In genomic region chr1:172219451-172220406, GRCm38 (mm10) we compare ENCODE assay signal across 8 mouse cellular contexts. TPM values are rescaled to one million over a fixed set of nuclear protein-coding genes. Genes with fewer than 3 reads are reported as not detected.
DNase-seq lines count a peak whose midpoint lies in the region; ATAC-seq and TF ChIP-seq lines count a peak whose summit lies in the region.
"Had no signal": no experiment of that assay in that cellular context is flagged by ENCODE, and none has a peak within 500 bp of the region (broad histone marks: within the 10 kb centered on the region; RNA-seq: fewer than 3 reads in every experiment).

Gene Casq1 (minus strand): TSS chr1:172219868.

- H3K4me3 ChIP-seq in lung, postnatal 0 days (ENCODE audit: low read depth, low read length) = no peak within 1 kb of the TSS
- no peak within 1 kb of the TSS for H3K4me3 ChIP-seq in hindbrain, embryonic 13.5 days
- no peak within 1 kb of the TSS for H3K4me3 ChIP-seq in stomach, embryonic 14.5 days (ENCODE audit: low read depth, low read length)

- no peaks in the 10 kb centered on the region for H3K9me3 ChIP-seq in lung, postnatal 0 days (ENCODE audit: low read length)
- no peaks in the 10 kb centered on the region for H3K9me3 ChIP-seq in hindbrain, embryonic 13.5 days
- no peaks in the 10 kb centered on the region for H3K9me3 ChIP-seq in stomach, embryonic 14.5 days (ENCODE audit: control insufficient read depth, low read depth, low read length)

- no peak for DNase-seq in lung, postnatal 0 days (ENCODE audit: low spot score)
- DNase-seq in lung, postnatal 25 days (ENCODE audit: low spot score) = no peak
- peak; percentile 78 for DNase-seq in gastrocnemius, adult 18-20 months (ENCODE audit: low spot score)
- DNase-seq in left cerebral cortex, postnatal 36 days (ENCODE audit: low spot score in 2 of 2) = no peak
- DNase-seq: cerebellum, adult 8-10 months had no signal

- ATAC-seq in lung, postnatal 0 days = no peak
- ATAC-seq in hindbrain, embryonic 13.5 days (ENCODE audit: low FRiP score) = no peak
- no peak for ATAC-seq in stomach, embryonic 14.5 days (ENCODE audit: insufficient number of reproducible peaks, insufficient read depth, low FRiP score, low read depth)
- no peak for ATAC-seq in erythroid progenitor cell, adult 5-6 weeks (replicated peaks; ENCODE audit: low FRiP score, poor library complexity, severe bottlenecking)

- H3K27ac ChIP-seq in lung, postnatal 0 days (ENCODE audit: low read length) = peak within 1 kb of the TSS; percentile 79
- H3K27ac ChIP-seq in hindbrain, embryonic 13.5 days = peak within 1 kb of the TSS; percentile 61
- peak within 1 kb of the TSS; percentile 74 for H3K27ac ChIP-seq in stomach, embryonic 14.5 days (ENCODE audit: low read length)

- H3K27me3 ChIP-seq in lung, postnatal 0 days (replicated peaks; ENCODE audit: insufficient read depth, low read length) = no peaks in the 10 kb centered on the region
- no peaks in the 10 kb centered on the region for H3K27me3 ChIP-seq in hindbrain, embryonic 13.5 days
- no peaks in the 10 kb centered on the region for H3K27me3 ChIP-seq in stomach, embryonic 14.5 days (ENCODE audit: control insufficient read depth, insufficient read depth, low read length)

- WGBS in lung, postnatal 0 days = 79% methylated on average over 18 of the region's 19 CpGs
- WGBS in hindbrain, embryonic 13.5 days = 81% methylated on average over 19 of the region's 19 CpGs
- WGBS in stomach, embryonic 14.5 days = 84% methylated on average over 19 of the region's 19 CpGs

- H3K36me3 ChIP-seq in lung, postnatal 0 days (ENCODE audit: insufficient read depth, low read length) = no peaks in the 10 kb centered on the region
- H3K36me3 ChIP-seq in hindbrain, embryonic 13.5 days = no peaks in the 10 kb centered on the region
- no peaks in the 10 kb centered on the region for H3K36me3 ChIP-seq in stomach, embryonic 14.5 days (ENCODE audit: control insufficient read depth, insufficient read depth, low read length)

- intact Hi-C loops in left cerebral cortex, postnatal 36 days (cut with DNase I) = loop anchor here (5.0 kb wide), 1 partner anchor 57 kb away; no protein-coding TSS in a partner anchor

- no peak within 1 kb of the TSS for H3K4me2 ChIP-seq in lung, postnatal 0 days (replicated peaks; ENCODE audit: low read depth, low read length)
- H3K4me2 ChIP-seq in hindbrain, embryonic 13.5 days = no peak within 1 kb of the TSS
- H3K4me2 ChIP-seq in stomach, embryonic 14.5 days (replicated peaks; ENCODE audit: low read depth, low read length) = no peak within 1 kb of the TSS

- H3K4me1 ChIP-seq in lung, postnatal 0 days (ENCODE audit: insufficient read depth, low read depth, low read length) = peaks cover 4% of the 10 kb centered on the region; the same call in 1 of the 2 replicates
- H3K4me1 ChIP-seq in hindbrain, embryonic 13.5 days (replicated peaks) = peaks cover 51% of the 10 kb centered on the region
- peaks cover 34% of the 10 kb centered on the region for H3K4me1 ChIP-seq in stomach, embryonic 14.5 days (ENCODE audit: control insufficient read depth, insufficient read depth, low read length)

- no peak within 1 kb of the TSS for H3K9ac ChIP-seq in lung, postnatal 0 days (replicated peaks; ENCODE audit: low read depth)
- no peak within 1 kb of the TSS for H3K9ac ChIP-seq in hindbrain, embryonic 13.5 days
- H3K9ac ChIP-seq in stomach, embryonic 14.5 days (replicated peaks; ENCODE audit: low read depth, low read length) = no peak within 1 kb of the TSS

- TF ChIP-seq EP300 in lung, postnatal 0 days (IDR thresholded peaks at IDR 0.05) = no peak

- TF ChIP-seq CTCF in lung, postnatal 0 days (IDR thresholded peaks at IDR 0.05) = no peak

RNA-seq across cellular contexts. Expression of gene Casq1, which starts in this region (rescaled TPM):
- polyA plus RNA-seq in lung, postnatal 0 days (2015; fragmentation: Nextera tagmentation; extraction: Ambion mirVana) = 2.5 TPM in 2 replicates
- total RNA-seq in gastrocnemius, adult 18-20 months (2021) = 1,000 to 10,000 TPM; 2,670 to 3,214 TPM
- polyA plus RNA-seq in hindbrain, embryonic 13.5 days (2015; fragmentation: Nextera tagmentation; extraction: Ambion mirVana) = 2.3 and 2.4 TPM in 2 replicates
- 13.6 and 13.8 TPM in 2 replicates for polyA plus RNA-seq in stomach, embryonic 14.5 days (2014; fragmentation: Nextera tagmentation; extraction: Ambion mirVana)
- total RNA-seq in erythroid progenitor cell, adult 5-6 weeks (2015; ENCODE audit: low replicate concordance) = not detected in 2 replicates
- total RNA-seq in erythroid progenitor cell, adult 5-6 weeks (2017; ENCODE audit: low replicate concordance) = not detected in 2 replicates
- 1 to 10 TPM in 1 of 2 experiments, under 1 TPM in 1; 0.67 to 1.0 TPM for total RNA-seq in left cerebral cortex, postnatal 36 days (2021)

Comparison
In these comparisons a context has a peak if more than half of its experiments do, and no peak if none do; other contexts are left out.
1. RNA of gene Casq1 (total RNA-seq): 2,670 to 3,214 TPM in gastrocnemius, adult 18-20 months; 0.67 to 1.0 TPM in left cerebral cortex, postnatal 36 days and not detected in erythroid progenitor cell, adult 5-6 weeks; every median in the first group is over 1,000 times any median in the second.
2. Peak in every context shown above with its lines, with median percentiles within 50 percentile points of each other: H3K27ac ChIP-seq.